Mouse (Mus musculus) liver, postnatal 0 days (tissue): ENCODE measurements at regions not wholly inside any gene's neighbourhood (a gene's known extent, or its start where the extent isn't known, plus 50 kb on each side); places are given as distances from the start of the nearest gene placed in this dataset.

Experiments
- ATAC-seq: fragments of 200-750 bp; cut with Nextera tagmentation; 2 replicates; pipeline ENCODE4 v1.8.0; 2017; ENCODE audit warnings: mild to moderate bottlenecking, moderate library complexity
- DNase-seq: peaks from one replicate; pipeline ENCODE4 v3.0.0-alpha.2; 2016
- H3K27ac ChIP-seq: fragments of 300-500 bp; sonication (generic); 2 replicates; pipeline ENCODE4 v1.5.1; 2014; ENCODE audit warnings: antibody characterized with exemption, moderate library complexity, mild to moderate bottlenecking, low read depth
- H3K27me3 ChIP-seq: fragments of 300-500 bp; sonication (generic); 2 replicates; pipeline ENCODE4 v1.6.1; 2014; ENCODE audit warnings: low read length, control low read depth, mixed read lengths; ENCODE audit not compliant: insufficient read depth
- H3K36me3 ChIP-seq: fragments of 300-500 bp; sonication (generic); replicated peaks from 2 replicates; pipeline ENCODE4 v1.6.1; 2014; ENCODE audit warnings: mild to moderate bottlenecking, control low read depth, low read length, moderate library complexity, mixed read lengths; ENCODE audit not compliant: insufficient read depth
- H3K4me1 ChIP-seq: fragments of 300-500 bp; sonication (generic); 2 replicates; pipeline ENCODE4 v1.6.1; 2014; ENCODE audit warnings: antibody characterized with exemption, mild to moderate bottlenecking, control low read depth; ENCODE audit not compliant: insufficient read depth
- H3K4me2 ChIP-seq: fragments of 300-500 bp; sonication (generic); 2 replicates; pipeline ENCODE4 v1.6.1; 2014; ENCODE audit warnings: low read depth, mild to moderate bottlenecking, low read length, moderate library complexity, mixed read lengths
- H3K4me3 ChIP-seq: fragments of 300-500 bp; sonication (generic); 2 replicates; pipeline ENCODE4 v1.5.1; 2014; ENCODE audit warnings: low read depth, low read length
- H3K9ac ChIP-seq: fragments of 300-500 bp; sonication (generic); replicated peaks from 2 replicates; pipeline ENCODE4 v1.6.1; 2014; ENCODE audit warnings: mild to moderate bottlenecking, moderate library complexity
- H3K9me3 ChIP-seq: fragments of 300-500 bp; sonication (generic); 2 replicates; pipeline ENCODE4 v1.6.1; 2016; ENCODE audit warnings: mild to moderate bottlenecking, control low read depth, low read length, mixed read lengths
- CTCF ChIP-seq: sonication (generic); IDR thresholded peaks from 2 replicates; pipeline ENCODE4 v1.5.1; 2016; ENCODE audit warnings: antibody characterized with exemption, low read depth
- EP300 ChIP-seq: IDR thresholded peaks from 2 replicates; pipeline ENCODE4 v1.6.1; 2016; ENCODE audit warnings: antibody characterized with exemption, low read depth, mild to moderate bottlenecking
- WGBS: fragments of 180-500 bp; shearing (Covaris S2); extraction: QIAGEN DNeasy Blood & Tissue Kit; methylation state at CpG from one replicate; pipeline ENCODE4 v1.1.7; 2014; ENCODE audit not compliant: insufficient replicate concordance; 5-methylcytosine and 5-hydroxymethylcytosine counted together

DNA sequence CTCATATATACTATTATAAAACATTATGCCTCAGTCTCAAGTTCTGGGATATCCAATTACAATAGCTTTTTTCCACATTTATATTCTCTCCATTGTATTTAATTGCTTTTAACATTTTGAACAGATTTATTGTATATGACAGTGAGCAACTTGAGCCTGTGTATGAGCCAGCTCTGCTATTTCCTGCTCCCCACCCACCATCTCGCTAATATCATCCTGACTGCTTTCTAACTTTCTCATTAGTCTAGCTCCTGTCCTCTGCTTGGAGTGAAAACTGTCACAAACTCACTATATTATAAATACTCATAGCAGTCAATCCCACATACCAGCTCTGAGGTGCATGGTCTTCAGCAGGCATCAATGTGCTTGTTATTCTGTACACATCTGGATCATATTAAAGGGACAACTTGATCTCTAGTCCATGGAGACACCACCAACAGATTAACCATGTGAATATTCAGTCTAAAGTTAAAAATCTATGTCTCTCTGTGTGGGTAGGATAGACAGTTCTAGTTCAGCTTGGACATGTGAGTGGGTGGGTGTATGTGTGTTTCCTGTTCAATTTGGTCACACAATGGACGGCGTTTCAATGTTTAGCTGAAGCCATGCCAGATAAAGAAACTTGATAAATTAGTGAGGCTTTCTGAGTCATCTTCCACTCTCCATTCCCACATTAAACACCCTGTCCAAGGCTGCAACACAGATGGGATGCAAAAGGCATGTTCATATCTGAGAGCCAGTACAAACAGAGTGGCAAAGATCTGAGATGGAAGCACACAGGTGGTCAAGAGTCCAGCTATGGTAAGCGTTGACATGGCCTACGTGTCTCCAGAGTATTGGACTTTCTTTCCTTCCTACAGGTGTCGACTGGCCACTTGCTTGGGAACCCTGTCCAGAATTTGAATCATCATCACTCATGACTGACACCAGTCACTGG, 616.1 kb upstream of the Clint1 start:
- no peaks in the 10 kb centered on the region for H3K27me3 ChIP-seq
- H3K9ac ChIP-seq: no peak overlapping the region
- no peak for ATAC-seq
- no peak overlapping the region for H3K27ac ChIP-seq
- no peaks in the 10 kb centered on the region for H3K36me3 ChIP-seq
- TF ChIP-seq EP300 (no peak), CTCF (no peak)
- WGBS: 73% methylated on average over 6 of the region's 6 CpGs
- DNase-seq: no peak
- no peak overlapping the region for H3K4me2 ChIP-seq
- H3K9me3 ChIP-seq: no peaks in the 10 kb centered on the region
- H3K4me3 ChIP-seq: no peak overlapping the region
- H3K4me1 ChIP-seq: no peaks in the 10 kb centered on the region

GRCm38 (mm10) chr11:45237056-45237455, 614.8 kb upstream of the Clint1 start:
- whole genome bisulfite sequencing: 60% methylated on average over 4 of the region's 4 CpGs
- Histone ChIP-seq H3K4me1 (no peaks in the 10 kb centered on the region), H3K9ac (no peak overlapping the region), H3K36me3 (no peaks in the 10 kb centered on the region), H3K27ac (no peak overlapping the region), H3K4me2 (no peak overlapping the region), H3K9me3 (no peaks in the 10 kb centered on the region), H3K27me3 (no peaks in the 10 kb centered on the region), H3K4me3 (no peak overlapping the region)
- TF ChIP-seq EP300: no peak
- no peak for TF ChIP-seq CTCF
- DNase-seq (no peak), ATAC-seq (no peak)

DNA sequence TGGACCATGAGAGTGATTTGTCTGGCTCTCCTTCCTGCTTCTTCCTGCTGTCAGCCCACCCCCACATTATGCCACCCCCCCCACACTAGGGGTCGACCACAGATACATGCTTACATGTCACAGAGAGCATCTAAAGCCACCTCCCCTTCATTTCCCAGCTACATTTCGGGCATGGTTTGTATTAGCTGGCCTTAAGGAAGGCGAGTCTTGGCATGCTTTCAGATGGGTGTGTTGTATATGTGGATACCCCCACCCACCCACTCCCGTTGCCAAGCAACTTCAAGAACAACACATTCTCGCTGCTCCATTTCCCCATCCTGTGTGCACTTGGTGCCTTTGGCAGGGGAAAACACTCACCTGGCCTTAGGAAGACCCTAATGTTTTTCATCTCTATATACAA, 612.8 kb upstream of the Clint1 start:
- no peak overlapping the region for H3K4me3 ChIP-seq
- ATAC-seq (no peak), DNase-seq (no peak)
- H3K9me3 ChIP-seq: no peaks in the 10 kb centered on the region
- H3K36me3 ChIP-seq: no peaks in the 10 kb centered on the region
- no peak overlapping the region for H3K9ac ChIP-seq
- no peak overlapping the region for H3K27ac ChIP-seq
- no peaks in the 10 kb centered on the region for H3K27me3 ChIP-seq
- TF ChIP-seq EP300: no peak
- TF ChIP-seq CTCF: no peak
- no peak overlapping the region for H3K4me2 ChIP-seq
- H3K4me1 ChIP-seq: no peaks in the 10 kb centered on the region
- WGBS: 64% methylated on average over 5 of the region's 5 CpGs

GRCm38 (mm10) chr11:45240419-45240818, 611.4 kb upstream of the Clint1 start:
- 71% methylated on average over 3 of the region's 3 CpGs for WGBS
- TF ChIP-seq EP300 (no peak), CTCF (no peak)
- no peak for ATAC-seq

DNA sequence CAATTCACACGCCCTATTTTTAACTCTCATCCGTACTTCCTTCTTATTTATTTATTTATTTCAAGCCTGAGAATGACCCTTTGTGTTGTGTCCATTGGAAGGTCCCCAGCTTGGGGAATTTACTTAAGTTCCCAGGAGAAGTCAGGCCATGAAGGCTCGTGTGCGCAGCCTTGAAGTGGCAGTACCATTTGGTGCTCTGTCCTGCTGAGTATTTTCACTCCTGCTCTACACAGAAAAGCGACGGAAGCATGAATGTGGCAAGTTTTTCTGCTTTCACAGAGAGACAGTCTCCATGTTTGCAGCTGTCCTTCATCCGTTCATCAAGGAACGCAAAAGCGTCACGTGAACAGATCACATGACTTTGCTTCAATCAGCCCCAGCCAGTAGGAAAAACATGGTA, 610.2 kb upstream of the Clint1 start:
- H3K9ac ChIP-seq: no peak overlapping the region
- no peak for TF ChIP-seq EP300
- TF ChIP-seq CTCF: no peak
- WGBS: 73% methylated on average over 10 of the region's 10 CpGs
- ATAC-seq (no peak), DNase-seq (no peak)
- no peak overlapping the region for H3K4me2 ChIP-seq
- H3K4me3 ChIP-seq: no peak overlapping the region
- no peaks in the 10 kb centered on the region for H3K36me3 ChIP-seq
- H3K4me1 ChIP-seq: no peaks in the 10 kb centered on the region
- H3K27me3 ChIP-seq: no peaks in the 10 kb centered on the region
- no peak overlapping the region for H3K27ac ChIP-seq
- no peaks in the 10 kb centered on the region for H3K9me3 ChIP-seq

More at GRCm38 (mm10) chr11:45240419-45240818, 611.4 kb upstream of the Clint1 start:
- Histone ChIP-seq H3K4me1 (no peaks in the 10 kb centered on the region), H3K27me3 (no peaks in the 10 kb centered on the region), H3K27ac (no peak overlapping the region), H3K4me2 (no peak overlapping the region), H3K9ac (no peak overlapping the region), H3K4me3 (no peak overlapping the region), H3K36me3 (no peaks in the 10 kb centered on the region), H3K9me3 (no peaks in the 10 kb centered on the region)
- no peak for DNase-seq

GRCm38 (mm10) chr11:45244796-45245195, 607.1 kb upstream of the Clint1 start:
- DNase-seq (no peak), ATAC-seq (no peak)
- WGBS: 70% methylated on average over 2 of the region's 2 CpGs
- no peak for TF ChIP-seq CTCF
- no peak for TF ChIP-seq EP300
- no peak overlapping the region for H3K9ac ChIP-seq
- no peaks in the 10 kb centered on the region for H3K27me3 ChIP-seq
- H3K9me3 ChIP-seq: no peaks in the 10 kb centered on the region
- H3K36me3 ChIP-seq: no peaks in the 10 kb centered on the region
- H3K4me2 ChIP-seq: no peak overlapping the region
- no peaks in the 10 kb centered on the region for H3K4me1 ChIP-seq
- no peak overlapping the region for H3K4me3 ChIP-seq
- no peak overlapping the region for H3K27ac ChIP-seq
